Comparison of ENCODE assay signal across 7 mouse cellular contexts in the genomic region with DNA sequence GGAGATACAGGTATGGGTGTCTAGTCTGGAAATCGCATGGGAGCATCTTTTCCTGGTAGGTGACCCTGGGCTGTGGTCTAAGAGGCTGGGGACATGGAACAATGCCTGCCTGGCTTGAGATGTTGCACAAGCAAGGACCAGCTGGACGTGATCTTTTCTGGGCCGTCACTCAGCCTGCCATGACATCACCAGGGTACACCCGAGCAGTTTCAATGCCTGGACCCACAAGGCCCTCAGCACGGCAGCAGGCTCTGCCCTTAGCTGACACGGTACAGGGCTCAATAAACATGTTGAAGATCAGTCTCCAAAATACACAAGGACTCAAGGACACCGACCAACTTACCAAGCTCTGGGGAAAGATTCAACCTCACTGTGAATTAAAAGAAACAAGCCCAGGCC. TPM values are rescaled to one million over a fixed set of nuclear protein-coding genes. Genes with fewer than 3 reads are reported as not detected.
DNase-seq lines count a peak whose midpoint lies in the region; TF ChIP-seq lines count a peak whose summit lies in the region.

No protein-coding gene starts in this region.

- no peak overlapping the region for H3K4me3 ChIP-seq in kidney, adult 2 months (ENCODE audit: insufficient read depth, low read depth, low read length)

- intact Hi-C loops in heart, postnatal 14 days (cut with DNase I): no loop called here
- intact Hi-C loops in left cerebral cortex, postnatal 14 days (cut with DNase I): no loop called here

- 35% methylated on average over 7 of the region's 7 CpGs for WGBS in kidney, adult 2 months

- TF ChIP-seq POLR2A in kidney, adult 2 months (IDR thresholded peaks at IDR 0.05; ENCODE audit: low read depth, low read length): no peak

- peak; percentile 27 for DNase-seq in kidney, adult 2 months
- no peak for DNase-seq in kidney, adult 11 months
- peak; percentile 57 for DNase-seq in adrenal gland, adult 8-10 months
- peak; percentile 53 to 55 for DNase-seq in heart, postnatal 14 days
- peak; percentile 41 for DNase-seq in lung, postnatal 25 days (ENCODE audit: low spot score)
- DNase-seq in left cerebral cortex, postnatal 14 days (ENCODE audit: low spot score in 2 of 2): no peak
- DNase-seq in layer of hippocampus, postnatal 36 days: no peak

- H3K36me3 ChIP-seq in kidney, adult 2 months (ENCODE audit: control insufficient read depth, insufficient read depth, low read length): peaks cover 9% of the 10 kb centered on the region

- no peaks in the 10 kb centered on the region for H3K4me1 ChIP-seq in kidney, adult 2 months (ENCODE audit: control insufficient read depth, insufficient read depth, low read length)

- no peak for TF ChIP-seq CTCF in kidney, adult 2 months (conservative IDR thresholded peaks at IDR 0.05; ENCODE audit: insufficient read depth, insufficient read length, low read depth, low read length)

- no peak overlapping the region for H3K27ac ChIP-seq in kidney, adult 2 months (ENCODE audit: insufficient read depth, low read depth, low read length)

- H3K27me3 ChIP-seq in kidney, adult 2 months (replicated peaks; ENCODE audit: control insufficient read depth, insufficient read depth, low read length): no peaks in the 10 kb centered on the region

RNA-seq across cellular contexts. Expression of a gene that starts 34.3 kb away (rescaled TPM):
- 32.1 and 40.8 TPM in 2 replicates for polyA plus RNA-seq in kidney, adult 2 months (2012; rRNA removed)
- 100 to 1,000 TPM in 1 of 4 experiments, 10 to 100 TPM in 3; 75.1 to 117 (median 96.9) TPM for total RNA-seq in adrenal gland, adult 8-10 months (2022)
- 10 to 100 TPM; 75.6 to 83.8 TPM for total RNA-seq in heart, postnatal 14 days (2021)
- 100 to 1,000 TPM; 136 to 162 TPM for total RNA-seq in left cerebral cortex, postnatal 14 days (2021)
- 100 to 1,000 TPM; 146 to 156 TPM for total RNA-seq in layer of hippocampus, postnatal 36 days (2021)

Comparison
In these comparisons a context has a peak if more than half of its experiments do, and no peak if none do; other contexts are left out.
1. DNase-seq: peak in kidney, adult 2 months (single experiment), adrenal gland, adult 8-10 months (single experiment), heart, postnatal 14 days (2 of 2) and lung, postnatal 25 days (single experiment); none in kidney, adult 11 months (single experiment), left cerebral cortex, postnatal 14 days (0 of 2) and layer of hippocampus, postnatal 36 days (0 of 2).